10 mouse cellular contexts compared by ENCODE assay signal in genomic region chr3:152557659-152558058, GRCm38 (mm10).
DNase-seq lines count a peak whose midpoint lies in the region; ATAC-seq and TF ChIP-seq lines count a peak whose summit lies in the region.
"Had no signal": no experiment of that assay in that cellular context is flagged by ENCODE, and none has a peak within 500 bp of the region (broad histone marks: within the 10 kb centered on the region; RNA-seq: fewer than 3 reads in every experiment).

No protein-coding gene starts in this region.

- H3K9me3 ChIP-seq in heart, embryonic 15.5 days (replicated peaks): no peaks in the 10 kb centered on the region
- H3K9me3 ChIP-seq in midbrain, embryonic 14.5 days (ENCODE audit: control insufficient read depth, low read length): no peaks in the 10 kb centered on the region
- H3K9me3 ChIP-seq: embryonic facial prominence, embryonic 13.5 days; limb, embryonic 12.5 days had no signal

- no peak overlapping the region for H3K4me3 ChIP-seq in heart, embryonic 15.5 days
- no peak overlapping the region for H3K4me3 ChIP-seq in left cerebral cortex, adult 2 months
- no peak overlapping the region for H3K4me3 ChIP-seq in midbrain, embryonic 14.5 days (replicated peaks; ENCODE audit: low read depth, low read length)
- H3K4me3 ChIP-seq: embryonic facial prominence, embryonic 13.5 days; limb, embryonic 12.5 days had no signal

- no peak overlapping the region for H3K9ac ChIP-seq in heart, embryonic 15.5 days
- H3K9ac ChIP-seq in midbrain, embryonic 14.5 days (replicated peaks; ENCODE audit: low read length): no peak overlapping the region
- H3K9ac ChIP-seq: embryonic facial prominence, embryonic 13.5 days; limb, embryonic 12.5 days had no signal

- no peak for TF ChIP-seq CTCF in left cerebral cortex, adult 2 months (IDR thresholded peaks at IDR 0.05)

- intact Hi-C loops in heart, postnatal 10 days (cut with DNase I): no loop called here
- intact Hi-C loops in left cerebral cortex, adult 2 months (cut with DNase I): no loop called here

- WGBS in heart, embryonic 15.5 days: 45% methylated on average over 12 of the region's 12 CpGs
- 34% methylated on average over 12 of the region's 12 CpGs for WGBS in midbrain, embryonic 14.5 days

- no peak overlapping the region for H3K27ac ChIP-seq in heart, embryonic 15.5 days
- no peak overlapping the region for H3K27ac ChIP-seq in left cerebral cortex, adult 2 months
- H3K27ac ChIP-seq in midbrain, embryonic 14.5 days (replicated peaks; ENCODE audit: low read depth, low read length): no peak overlapping the region
- H3K27ac ChIP-seq: embryonic facial prominence, embryonic 13.5 days; limb, embryonic 12.5 days had no signal

- no peak overlapping the region for H3K4me2 ChIP-seq in heart, embryonic 15.5 days
- H3K4me2 ChIP-seq in midbrain, embryonic 14.5 days (ENCODE audit: low read length): no peak overlapping the region
- H3K4me2 ChIP-seq: embryonic facial prominence, embryonic 13.5 days; limb, embryonic 12.5 days had no signal

- H3K27me3 ChIP-seq in heart, embryonic 15.5 days: no peaks in the 10 kb centered on the region
- no peaks in the 10 kb centered on the region for H3K27me3 ChIP-seq in midbrain, embryonic 14.5 days (ENCODE audit: control insufficient read depth, insufficient read depth, low read length)
- H3K27me3 ChIP-seq: embryonic facial prominence, embryonic 13.5 days; limb, embryonic 12.5 days had no signal

- DNase-seq in heart, postnatal 10 days: no peak
- peak; percentile 86 for DNase-seq in ES-CJ7 (ENCODE audit: low read depth, low spot score)
- peak; percentile 58 for DNase-seq in embryo, embryonic 9.5 days (ENCODE audit: extremely low spot score)
- peak; percentile 50 for DNase-seq in lung, postnatal 10 days
- DNase-seq in left cerebral cortex, adult 2 months (ENCODE audit: extremely low spot score in 1 of 2, low spot score in 2 of 2): no peak
- no peak for DNase-seq in midbrain, embryonic 14.5 days
- DNase-seq in retina, embryonic 14.5 days (ENCODE audit: low spot score): no peak

- no peaks in the 10 kb centered on the region for H3K4me1 ChIP-seq in heart, embryonic 15.5 days (replicated peaks)
- no peaks in the 10 kb centered on the region for H3K4me1 ChIP-seq in midbrain, embryonic 14.5 days (ENCODE audit: control insufficient read depth, insufficient read depth, low read length)
- H3K4me1 ChIP-seq: embryonic facial prominence, embryonic 13.5 days; limb, embryonic 12.5 days had no signal

- no peaks in the 10 kb centered on the region for H3K36me3 ChIP-seq in heart, embryonic 15.5 days
- no peaks in the 10 kb centered on the region for H3K36me3 ChIP-seq in midbrain, embryonic 14.5 days (ENCODE audit: control insufficient read depth, insufficient read depth, low read length)
- H3K36me3 ChIP-seq: embryonic facial prominence, embryonic 13.5 days; limb, embryonic 12.5 days had no signal

- ATAC-seq in heart, embryonic 15.5 days (replicated peaks; ENCODE audit: insufficient number of reproducible peaks, insufficient read depth, low FRiP score, low read depth): 0 out of 2 replicates have a peak, but pooled peaks have one; percentile 55
- no peak for ATAC-seq in midbrain, embryonic 14.5 days (ENCODE audit: low FRiP score, low TSS enrichment)

Comparison
In these comparisons a context has a peak if more than half of its experiments do, and no peak if none do; other contexts are left out.
1. DNase-seq: peak in ES-CJ7 (single experiment), embryo, embryonic 9.5 days (single experiment) and lung, postnatal 10 days (single experiment); none in heart, postnatal 10 days (0 of 2), left cerebral cortex, adult 2 months (0 of 2), midbrain, embryonic 14.5 days (single experiment) and retina, embryonic 14.5 days (single experiment).